Mouse (Mus musculus): ENCODE results near the gene Btbd9. TPM values are rescaled to one million over a fixed set of nuclear protein-coding genes. Genes with fewer than 3 reads are reported as not detected.
"Not testable (repeated sequence)": the region's sequence is repeated elsewhere in the genome, so short reads cannot be mapped to it uniquely, and the experiment has no call there.

Btbd9 gene
- total RNA-seq, 4 experiments from 2014 or later = 11.9 to 18.5 (median 12.6) TPM

DNA sequence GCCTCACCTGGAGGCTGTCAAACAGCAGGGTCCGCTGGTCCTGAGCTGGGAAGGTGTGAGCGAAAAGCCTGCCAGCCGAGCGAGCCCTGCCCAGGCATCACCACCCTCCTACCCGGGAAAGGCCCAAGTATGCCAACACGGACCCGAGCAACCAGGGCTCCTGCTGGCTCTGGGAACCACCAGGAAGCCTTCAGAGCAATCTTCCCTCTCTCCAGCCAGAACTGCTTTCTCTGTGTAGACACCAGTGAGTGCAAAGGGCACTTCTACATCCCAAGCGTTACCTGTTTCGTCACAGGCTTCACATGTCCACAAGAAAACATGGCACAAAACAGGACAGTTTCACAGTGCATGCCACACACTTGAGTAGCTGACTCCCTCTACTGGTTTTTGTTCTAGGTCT is 63.3 kb downstream of the Btbd9 start:
- no peak for DNase-seq (ENCODE audit: low spot score in 2 of 2)

DNA sequence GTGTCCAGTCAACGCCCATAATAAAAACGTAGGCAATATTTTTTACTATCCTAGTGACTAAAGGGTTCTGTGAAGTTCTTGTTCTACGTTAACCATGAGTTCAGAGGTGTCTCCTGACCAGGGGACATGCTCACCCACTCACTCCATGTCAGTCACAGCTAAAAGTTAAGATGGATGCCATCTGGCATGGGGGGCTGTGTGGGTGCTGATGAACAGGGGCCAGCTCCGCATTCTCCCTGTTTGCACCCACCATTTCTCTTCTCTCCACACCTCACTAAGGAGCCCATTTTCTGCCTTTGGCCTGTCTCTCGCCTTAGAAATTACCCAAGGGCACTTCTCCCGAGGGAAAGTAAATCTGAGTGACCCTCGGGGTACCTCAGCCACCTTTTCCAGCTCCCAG is 63.8 kb downstream of the Btbd9 start:
- no peak for DNase-seq (ENCODE audit: low spot score in 2 of 2)

DNA sequence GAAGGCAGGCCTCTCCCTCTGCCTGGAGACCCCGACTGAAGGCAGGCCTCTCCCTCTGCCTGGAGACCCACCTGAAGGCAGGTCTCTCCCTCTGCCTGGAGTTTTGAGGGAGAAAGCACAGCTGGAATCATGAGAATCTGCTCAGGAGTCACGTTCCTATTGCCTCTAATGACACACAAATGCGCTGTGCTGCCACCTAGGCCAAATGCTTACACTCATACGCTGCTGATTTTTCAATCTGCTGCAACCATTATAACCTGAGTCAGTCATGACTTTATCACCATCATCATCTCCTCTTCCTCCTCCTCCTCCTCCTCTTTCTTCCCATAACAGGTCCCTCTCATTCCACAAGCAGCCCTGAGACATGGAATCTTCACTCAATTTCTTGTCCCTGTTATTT is 64.3 kb downstream of the Btbd9 start:
- DNase-seq (ENCODE audit: low spot score in 2 of 2) = no peak

DNA sequence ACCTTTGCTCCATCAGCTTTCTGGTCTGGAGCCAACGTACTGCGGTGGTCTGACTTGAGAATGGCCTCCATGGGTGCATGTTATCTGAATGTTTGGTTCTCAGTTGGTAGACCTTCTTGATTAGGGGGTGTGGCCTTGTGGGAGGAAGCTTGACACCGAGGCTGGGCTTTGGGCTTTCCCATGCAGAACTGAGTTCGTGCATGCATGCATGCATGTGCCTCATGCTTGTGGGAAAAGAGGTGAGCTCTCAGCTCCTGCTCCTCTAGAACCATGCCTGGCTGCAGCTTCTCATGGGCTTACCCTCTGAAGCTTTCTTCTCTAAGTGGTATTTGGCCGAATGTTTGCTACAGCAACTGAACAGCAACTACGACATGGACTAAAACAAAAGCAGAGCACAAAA is 64.9 kb downstream of the Btbd9 start:
- DNase-seq (ENCODE audit: low spot score in 2 of 2) = no peak

DNA sequence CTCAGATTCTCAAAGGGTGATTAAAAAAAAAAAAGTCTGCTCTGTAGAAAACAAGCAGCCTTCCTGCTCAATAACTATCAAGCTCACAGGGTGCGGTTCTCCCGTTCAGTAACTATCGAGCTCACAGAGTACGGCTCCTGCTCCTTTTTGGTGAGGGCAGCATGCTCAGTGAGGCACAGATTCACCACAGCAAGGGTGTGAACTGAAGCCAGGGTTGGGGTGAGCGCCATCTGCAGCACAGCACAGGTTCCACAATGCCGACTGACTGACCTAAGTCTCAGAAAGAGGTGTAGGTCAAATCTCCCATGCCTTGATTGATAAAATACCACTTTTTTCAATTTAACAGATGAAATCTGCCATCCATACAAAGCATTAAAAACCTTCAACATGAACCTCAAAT is 66.1 kb downstream of the Btbd9 start:
- DNase-seq (ENCODE audit: low spot score in 2 of 2) = no peak

DNA sequence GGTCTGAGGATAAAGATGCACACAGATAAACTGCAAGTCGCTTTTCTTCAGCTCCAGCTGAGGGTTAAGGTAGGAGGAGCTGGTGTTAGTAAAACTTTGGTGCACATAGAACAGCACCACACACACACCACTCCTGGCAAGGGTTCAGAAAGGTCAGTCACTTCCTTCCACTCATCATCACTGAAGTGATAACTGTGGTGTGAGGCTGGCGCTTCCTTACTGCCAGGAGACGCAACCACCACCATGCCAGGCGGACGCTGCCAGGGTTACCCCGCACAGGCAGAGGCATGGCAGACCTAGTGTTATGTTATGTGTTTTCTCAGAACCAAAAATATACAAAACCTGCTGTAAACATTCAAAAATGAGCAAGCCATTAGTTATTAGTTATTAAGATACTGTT is 66.6 kb downstream of the Btbd9 start:
- DNase-seq (ENCODE audit: low spot score in 2 of 2) = no peak

DNA sequence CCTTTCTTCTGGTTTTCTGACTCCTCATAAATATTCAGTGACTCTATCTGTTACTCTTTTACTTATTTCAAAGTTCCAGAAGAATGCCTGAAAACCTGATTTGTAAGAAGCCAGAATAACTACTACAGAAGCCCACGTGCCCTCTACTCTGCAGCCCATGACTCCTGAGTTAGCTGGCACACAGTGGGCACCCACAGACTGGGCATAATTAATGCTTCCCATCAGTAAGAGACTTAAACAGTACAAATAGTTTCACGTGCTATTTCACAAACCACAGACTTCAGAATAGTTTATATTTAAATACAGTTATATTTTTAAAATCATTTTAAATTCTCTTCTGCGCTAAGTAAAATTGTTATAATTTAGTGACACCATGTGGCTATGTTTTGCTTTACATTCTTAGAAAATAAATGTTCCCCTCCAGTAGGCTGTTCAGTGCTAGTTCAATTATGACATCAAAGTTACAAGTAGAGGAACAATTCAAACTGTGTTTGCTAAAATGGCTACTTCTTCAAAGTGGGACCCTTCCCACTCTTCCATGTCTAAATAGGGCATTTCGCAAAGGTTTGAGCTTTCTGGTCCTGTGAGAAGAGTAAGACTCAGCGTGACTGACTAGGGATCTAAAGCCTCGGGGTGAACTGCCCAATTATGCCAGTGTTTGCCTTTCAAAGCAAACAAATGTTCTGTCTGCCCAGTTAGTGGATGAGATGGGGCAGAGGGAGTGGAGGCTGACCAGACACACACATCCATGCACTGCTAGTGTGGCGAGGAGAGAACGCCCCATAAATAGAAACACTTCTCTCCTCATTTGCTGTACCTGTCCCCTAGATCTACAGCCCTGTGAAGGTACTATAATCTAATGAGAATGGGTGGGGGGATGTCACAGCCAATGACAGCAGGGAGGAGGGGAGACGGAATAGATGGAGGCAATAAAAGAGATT is 68.4 kb downstream of the Btbd9 start:
- no peak for DNase-seq (ENCODE audit: low spot score in 2 of 2)

DNA sequence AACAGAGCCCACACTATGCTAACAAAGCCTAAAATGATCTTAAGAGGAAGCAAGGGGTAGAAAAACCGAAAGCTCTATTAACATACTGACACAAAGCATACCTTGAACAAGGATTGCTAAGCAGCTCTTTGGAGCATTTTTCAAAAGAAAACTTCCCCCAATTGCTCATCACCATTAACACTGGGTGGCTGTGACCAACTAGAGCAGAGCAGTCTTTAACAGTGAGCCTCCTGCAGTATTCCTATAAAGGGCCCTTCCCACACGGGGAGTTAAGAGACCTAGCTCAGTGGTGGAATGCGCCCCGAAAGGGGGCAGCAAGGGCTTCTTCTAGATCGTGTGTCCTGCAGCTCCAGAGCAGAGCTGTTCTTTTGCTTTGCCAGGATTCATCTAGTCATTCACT is 69.4 kb downstream of the Btbd9 start:
- no peak for DNase-seq (ENCODE audit: low spot score in 2 of 2)

DNA sequence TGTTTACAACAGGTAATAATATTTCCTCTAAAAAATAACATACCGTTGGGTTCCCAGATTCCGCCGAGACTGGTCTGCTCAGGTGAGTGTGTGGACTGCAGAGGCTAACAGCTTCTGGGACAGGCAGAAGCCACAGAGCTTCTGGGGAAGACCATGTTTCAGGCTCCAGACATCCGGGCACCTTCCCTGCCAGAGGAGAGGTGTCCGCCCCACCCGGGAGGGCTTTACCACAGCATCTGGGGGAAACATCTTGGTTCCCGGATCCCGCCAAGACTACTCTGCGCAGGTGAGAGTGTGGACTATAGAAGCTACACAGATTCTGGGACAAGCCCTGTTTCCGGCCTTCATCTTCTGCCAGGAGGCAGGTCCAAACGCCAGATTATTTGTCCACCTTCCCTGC is 76.7 kb downstream of the Btbd9 start:
- DNase-seq (ENCODE audit: low spot score in 2 of 2) = not testable (repeated sequence)

DNA sequence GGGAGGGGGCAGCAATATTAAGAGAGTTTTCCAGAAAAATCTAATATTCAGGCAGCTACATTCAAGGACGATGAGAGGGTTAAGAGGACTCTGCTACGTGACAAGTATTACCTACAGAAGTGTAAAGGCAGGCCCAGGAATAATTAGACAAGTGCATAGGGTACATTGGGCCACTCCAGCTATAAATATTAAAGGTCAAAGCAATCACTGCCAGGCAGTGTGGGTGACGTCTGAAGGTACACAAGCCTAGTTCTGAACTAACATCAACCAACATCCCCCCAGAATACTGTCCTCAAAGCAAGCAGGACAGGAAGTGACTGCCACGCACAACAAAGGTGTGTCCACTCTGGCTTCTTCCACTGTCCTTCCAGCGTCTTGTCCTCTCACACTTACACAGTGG is 77.5 kb downstream of the Btbd9 start:
- DNase-seq (ENCODE audit: low spot score in 2 of 2) = no peak

DNA sequence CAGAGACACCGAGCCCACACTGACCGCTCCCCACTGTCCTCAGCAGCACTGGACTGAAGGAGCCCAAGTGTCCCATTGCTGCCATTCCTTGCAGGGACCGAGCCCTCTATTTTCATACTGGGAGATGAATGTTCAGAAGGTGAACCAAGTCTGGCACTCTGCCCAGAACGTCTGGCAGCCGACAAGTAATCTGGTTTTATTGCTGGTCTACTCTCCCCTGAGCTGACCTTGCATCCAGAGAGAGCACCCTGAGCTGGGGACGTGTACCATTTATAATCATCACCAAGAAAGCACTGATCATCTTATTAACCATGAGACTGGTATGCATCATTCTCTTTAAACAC is 77.9 kb downstream of the Btbd9 start:
- DNase-seq (ENCODE audit: low spot score in 2 of 2) = peak; percentile 52 to 70

DNA sequence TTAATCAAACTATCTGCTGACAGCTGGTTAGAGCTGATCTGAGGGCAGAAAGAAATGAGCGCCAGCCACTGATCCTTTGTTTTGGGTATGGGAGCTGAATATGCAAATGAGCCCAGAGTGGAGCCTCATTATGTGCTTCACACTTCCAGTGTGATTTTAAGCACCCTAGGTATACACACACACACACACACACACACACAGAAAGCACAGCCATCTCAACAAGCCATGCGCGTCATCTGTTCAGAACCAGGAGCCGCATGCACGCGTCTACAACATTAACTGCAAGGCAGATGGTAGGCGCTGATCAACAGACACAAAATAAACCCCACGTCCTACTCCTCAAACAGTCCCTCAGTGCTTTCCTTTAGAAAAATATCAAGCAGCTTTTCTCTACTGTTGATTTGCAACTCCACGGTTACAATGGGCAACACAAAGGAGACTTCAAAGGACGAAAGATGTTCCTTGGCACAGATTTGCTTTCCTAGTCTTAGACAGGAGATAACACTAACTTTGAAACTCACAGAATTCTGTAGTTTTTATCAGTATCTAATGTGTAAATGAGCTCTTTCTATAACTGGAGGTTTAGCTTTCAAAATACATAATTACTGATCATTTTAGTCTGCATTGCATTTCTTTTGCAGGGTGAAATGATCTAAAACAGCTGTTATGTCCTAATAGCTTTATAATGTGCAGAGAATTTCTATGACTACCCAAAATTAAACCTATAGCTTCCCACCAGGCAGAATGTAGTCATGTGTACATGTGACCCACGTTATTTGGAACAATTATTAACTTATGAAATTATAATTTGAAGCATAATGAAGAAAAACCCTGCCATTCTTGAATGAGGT is 78.5 kb downstream of the Btbd9 start:
- DNase-seq (ENCODE audit: low spot score in 2 of 2) = no peak

DNA sequence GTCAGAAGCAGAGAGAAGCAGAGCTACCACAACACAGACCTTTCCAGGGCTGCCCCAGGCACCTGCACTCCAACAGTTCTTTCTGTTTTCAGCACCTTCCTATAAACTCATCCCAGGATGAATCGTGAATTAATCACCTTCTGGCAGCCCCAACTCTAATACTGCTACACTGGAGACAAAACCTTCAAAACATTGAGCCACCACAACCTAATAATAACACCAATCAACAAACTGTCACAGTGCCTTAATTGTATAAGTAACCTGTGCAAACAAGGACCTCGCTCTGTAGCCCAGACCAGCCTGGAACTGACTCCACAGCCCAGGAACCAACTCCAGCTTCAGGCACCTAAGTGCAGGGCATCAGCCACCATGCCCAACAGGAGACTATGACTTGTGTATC is 80.7 kb downstream of the Btbd9 start:
- DNase-seq (ENCODE audit: low spot score in 2 of 2) = no peak

DNA sequence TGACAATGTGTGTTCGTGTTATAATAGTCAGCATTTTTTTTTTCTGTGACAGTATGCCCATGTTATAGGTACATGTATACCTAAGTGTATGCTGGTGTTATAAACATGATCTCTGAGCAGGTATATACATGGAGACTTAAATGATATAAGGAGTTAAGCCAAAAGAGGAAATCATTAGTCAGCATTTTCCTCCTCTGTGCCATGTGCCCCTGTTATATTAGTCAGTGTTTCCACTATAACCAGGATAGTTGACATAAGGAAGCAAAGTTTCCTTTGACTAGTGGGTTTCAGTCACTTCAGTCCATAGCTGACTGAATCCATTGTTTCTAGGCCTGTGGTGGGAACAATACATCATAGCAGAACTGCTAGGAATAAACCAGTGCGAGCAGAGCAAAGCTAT is 81.1 kb downstream of the Btbd9 start:
- no peak for DNase-seq (ENCODE audit: low spot score in 2 of 2)

DNA sequence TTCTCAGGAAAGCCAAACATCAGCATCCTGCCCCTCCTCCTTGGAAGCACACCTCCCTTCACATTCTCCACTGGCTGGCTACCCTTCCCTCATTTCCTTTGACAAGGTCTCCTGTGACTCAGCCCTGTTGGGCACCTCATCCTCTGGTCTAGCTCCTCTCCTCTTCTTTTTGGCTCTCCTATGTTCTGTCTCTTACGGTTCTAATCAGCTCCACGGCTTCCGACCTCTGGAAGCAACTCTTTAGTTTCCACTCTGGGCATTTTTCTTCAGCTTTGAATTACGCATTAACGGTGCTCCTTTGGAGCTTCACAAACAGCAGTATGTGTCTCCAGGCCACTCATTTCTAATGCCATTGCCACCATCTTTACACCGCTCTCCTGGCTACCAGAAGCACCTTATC is 82.8 kb downstream of the Btbd9 start:
- no peak for DNase-seq (ENCODE audit: low spot score in 2 of 2)

DNA sequence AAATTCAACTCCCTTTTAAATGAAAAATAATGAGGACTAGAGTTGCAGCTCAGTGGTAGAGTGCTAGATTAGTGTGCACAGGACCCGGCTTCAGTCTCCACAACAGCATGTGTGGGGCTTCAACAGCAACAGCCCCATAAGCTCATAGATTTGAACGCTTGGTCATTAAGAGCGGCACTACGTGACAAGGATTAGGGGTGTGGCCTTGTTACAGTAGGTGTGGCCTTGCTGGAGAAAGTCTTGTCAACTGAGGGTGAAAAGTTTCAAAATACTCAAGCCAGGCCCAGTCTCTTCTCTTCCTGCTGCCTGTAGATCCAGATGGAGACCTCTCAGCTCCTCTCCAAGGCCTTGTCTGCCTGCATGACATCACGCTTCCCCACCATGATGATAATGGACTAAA is 84.1 kb downstream of the Btbd9 start:
- DNase-seq (ENCODE audit: low spot score in 2 of 2) = no peak

DNA sequence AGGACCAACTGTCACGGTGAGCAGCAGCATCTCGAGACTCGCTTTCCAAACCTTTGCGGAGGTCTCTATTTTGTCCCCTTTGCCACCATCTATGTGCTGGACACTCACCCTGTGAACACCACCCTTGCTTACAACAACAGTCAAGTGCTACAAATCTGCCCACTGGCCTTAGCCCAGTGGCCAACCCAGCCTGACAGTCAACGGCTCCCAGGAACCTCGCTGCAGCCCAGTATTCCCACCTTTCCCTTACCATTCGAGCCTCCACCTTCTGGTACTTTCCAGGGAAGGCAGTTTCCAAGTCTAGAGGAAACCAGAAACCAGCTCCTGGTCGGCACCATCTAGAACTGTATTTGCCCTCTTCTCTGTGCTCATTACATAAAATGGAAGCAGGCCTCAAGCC is 84.7 kb downstream of the Btbd9 start:
- DNase-seq (ENCODE audit: low spot score in 2 of 2) = no peak

DNA sequence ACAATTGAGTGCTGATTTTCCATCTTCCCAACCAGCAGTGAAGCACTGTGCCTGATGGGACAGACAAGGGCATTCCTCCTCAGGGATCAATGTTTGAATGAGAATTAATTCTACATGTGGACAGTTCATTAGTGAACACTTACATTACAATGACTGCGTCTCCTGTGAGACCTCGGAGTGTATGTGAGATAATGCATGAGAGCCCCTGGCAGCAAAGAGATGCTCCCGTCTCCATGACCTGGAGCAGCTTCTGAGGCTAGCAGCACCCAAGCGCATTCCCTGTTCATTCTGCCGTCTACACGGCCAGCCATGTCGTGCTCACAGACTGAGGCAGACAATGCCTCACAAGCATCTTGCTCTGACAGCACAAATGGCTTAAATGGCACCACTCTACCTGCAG is 85.7 kb downstream of the Btbd9 start:
- DNase-seq (ENCODE audit: low spot score in 2 of 2) = no peak

DNA sequence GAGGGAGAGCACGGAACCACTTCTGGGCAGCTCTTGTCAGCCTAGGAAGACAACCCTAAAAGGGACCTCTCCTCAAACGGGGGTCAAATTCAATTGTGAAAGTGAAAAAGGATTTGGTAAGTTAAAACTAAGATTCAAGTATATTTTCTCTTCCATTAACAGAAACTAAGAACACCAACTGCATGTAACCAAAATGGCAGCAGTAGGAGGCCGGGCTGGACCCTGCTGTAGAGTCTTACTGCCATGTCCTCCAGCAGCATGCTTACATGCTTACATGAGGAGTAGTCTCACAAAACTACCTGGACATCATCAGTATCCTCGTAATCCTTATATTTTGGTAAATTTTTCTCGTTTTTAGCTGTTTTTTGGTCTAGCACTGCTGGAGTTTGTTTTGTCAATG is 86.2 kb downstream of the Btbd9 start:
- DNase-seq (ENCODE audit: low spot score in 2 of 2) = no peak

DNA sequence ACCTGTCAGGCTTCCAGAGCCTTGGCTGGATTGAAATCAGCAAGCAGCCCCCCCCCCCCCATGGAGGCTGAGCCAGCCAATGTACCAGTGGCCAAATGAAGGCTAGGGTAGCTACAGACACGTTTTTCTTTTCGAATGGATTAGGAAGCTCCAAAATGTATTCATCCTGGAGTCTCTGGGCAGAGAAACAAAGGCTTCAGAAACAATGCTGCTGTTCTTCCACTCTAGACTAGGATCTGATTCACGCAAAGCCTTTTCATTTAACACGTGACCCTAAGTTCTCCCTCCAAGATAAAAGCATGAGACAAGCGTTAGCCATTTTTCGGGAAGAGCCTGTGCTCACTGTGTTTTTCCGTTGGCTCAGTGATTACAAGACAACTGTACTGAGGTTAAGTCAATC is 86.7 kb downstream of the Btbd9 start:
- no peak for DNase-seq (ENCODE audit: low spot score in 2 of 2)

DNA sequence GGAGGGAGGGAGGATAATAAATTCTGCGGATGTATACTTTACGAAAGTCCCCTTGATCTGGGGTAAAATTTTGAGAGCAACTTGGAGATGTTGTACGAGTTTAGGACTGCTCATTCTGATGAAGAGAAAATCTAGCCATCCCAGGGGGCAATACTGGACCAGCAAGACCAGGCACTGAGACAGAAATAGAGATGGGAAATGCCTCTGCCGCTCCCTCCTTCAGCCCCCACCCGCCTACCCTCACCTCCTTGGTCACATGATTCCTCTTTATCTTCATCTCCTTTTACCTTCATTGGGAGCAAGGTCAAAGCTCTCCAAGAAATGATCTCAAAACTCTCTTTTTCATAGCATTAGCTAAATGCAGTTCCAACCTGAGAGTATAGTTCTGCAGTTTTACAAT is 88.6 kb downstream of the Btbd9 start:
- no peak for DNase-seq (ENCODE audit: low spot score in 2 of 2)

DNA sequence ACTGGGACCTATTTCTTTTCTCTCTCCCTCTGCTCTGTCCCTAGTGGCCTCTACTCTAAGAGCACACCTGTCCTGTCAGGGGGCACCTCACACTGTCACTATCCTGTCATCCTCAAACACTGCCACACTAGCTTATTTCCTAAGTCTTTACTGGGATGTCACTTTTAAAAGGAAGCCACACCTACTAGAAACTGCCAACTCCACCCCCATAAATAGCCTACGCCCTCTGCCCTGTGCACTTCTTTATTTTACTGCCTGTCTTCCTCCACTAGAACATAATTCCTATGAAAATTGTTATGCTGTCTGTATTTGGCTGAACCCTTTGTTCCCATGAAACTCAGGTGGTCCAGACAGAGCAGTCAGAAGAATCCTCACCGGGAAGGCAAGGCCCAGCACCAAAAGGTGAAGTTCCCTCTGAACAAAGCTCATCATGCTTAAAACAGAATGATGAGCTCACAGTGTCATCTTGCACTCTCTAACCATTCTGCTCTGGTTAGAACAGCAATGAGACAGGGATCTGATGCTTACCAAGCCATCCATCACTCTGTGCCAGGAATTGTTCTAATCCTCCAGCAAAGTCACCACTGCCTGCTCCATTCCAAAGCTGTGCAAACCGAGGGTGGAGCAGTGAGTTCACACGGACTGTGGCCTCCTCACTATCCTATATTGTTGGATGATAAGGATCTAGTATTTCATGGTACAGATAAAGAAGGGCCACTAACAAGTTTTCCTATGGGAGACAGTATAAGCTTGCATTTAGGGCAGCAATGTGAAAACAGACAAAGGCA is 91.0 kb downstream of the Btbd9 start:
- DNase-seq (ENCODE audit: low spot score in 2 of 2) = no peak

All from gastrocnemius, adult 8-10 months (tissue).